Mouse (Mus musculus) testis, adult 10 weeks (tissue): ENCODE results near the gene Defb22. TPM values are rescaled to one million over a fixed set of nuclear protein-coding genes. Genes with fewer than 3 reads are reported as not detected.

Experiments
- polyA plus RNA-seq: library from polyadenylated mRNA; stranded (reverse); fragments of 350-450 nt; fragmentation: Illumina TruSeq; extraction: RNeasy Lipid Tissue Mini Kit (QIAGEN cat#74804); gene quantifications from one replicate; pipeline ENCODE4 v1.2.3, GENCODE M21; 2014; ENCODE audit warnings: low read depth, low replicate concordance

Defb22 gene
- 1.5 TPM for polyA plus RNA-seq

DNA sequence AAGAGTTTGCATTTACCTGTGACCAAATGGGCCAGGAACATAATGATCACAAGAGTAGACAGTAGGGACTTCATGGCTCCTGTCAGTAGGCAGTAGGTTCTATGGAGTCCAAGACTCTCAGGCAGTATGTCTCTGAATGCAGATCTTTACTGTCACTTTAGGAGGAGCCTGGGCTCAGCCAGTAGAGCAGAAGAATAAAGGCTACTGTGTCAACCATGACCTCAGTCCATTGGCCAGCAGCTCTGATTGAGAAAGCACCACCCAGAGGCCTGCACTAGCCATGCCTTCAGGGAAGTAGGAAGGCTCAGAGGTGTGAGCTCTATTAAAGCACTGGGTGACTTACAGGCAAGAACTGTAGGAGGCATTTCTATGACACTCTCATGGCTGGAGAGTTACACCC is at the start of gene Defb22:
TSS of gene Defb22 (minus strand) at position 101 of the 400 bp plus-strand sequence.

DNA sequence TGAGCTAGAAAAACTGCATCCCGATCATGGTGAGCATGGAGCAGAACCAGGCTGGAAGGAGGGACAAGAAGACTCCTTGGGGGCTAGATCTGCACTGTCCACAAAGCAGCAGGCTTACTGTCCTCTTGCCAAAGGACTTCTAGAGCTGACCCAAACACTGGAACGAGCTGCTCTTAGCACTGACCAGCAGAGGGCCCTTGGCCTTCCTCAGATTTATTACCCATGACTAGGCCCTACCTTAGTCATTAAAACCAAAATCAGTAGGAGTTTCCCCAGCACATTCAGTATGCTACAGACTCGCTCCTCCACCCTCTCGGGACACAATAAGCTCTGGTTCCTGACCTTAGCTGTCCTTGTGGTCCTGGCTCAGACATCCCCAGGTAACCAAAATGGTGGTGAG is 28.0 kb upstream of the Defb22 start, which contains the start of gene Defb28:
TSS of gene Defb28 (plus strand) at position 275 of the 400 bp plus-strand sequence.

DNA sequence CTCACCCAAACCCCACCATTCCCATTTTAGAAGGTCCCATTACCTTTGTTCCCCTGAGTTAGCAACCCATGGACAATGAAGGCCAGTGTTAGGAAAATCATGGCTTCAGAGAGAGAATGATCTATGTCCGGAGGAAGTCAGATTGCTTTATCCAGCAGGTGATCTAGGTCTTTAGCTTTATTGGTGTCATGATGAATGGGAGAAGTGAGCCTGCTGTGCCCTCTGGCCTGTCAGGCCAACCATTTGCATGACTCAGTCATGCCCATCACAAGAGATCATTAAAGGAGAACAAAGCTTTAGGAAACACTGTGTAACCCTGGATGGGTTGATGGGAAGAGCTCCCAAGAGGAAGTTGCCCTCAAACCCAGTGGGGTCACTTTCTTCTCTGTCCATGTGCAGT is 21.7 kb upstream of the Defb22 start, which contains the start of gene Defb26:
TSS of gene Defb26 (minus strand) at position 101 of the 400 bp plus-strand sequence.

DNA sequence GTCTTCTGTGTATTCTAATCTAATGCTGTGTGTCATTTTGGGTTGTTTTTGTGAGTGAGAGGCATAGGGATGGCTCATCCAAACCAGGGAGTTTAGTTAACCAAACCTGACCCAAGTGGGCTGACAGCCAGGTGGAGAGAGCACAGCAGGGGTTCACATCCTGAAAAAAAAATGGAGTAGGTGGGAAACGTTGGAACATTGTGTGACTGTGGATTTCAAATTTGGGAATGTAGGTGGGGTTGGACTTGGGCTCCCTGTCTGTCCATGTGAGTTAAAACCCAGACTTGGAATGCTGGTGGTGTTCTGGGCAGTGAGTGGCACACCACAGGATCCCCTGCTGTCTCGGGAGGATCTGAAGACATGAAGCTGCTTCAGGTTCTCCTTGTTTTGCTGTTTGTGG is 13.2 kb downstream of the Defb22 start, which contains the start of gene Defb20:
TSS of gene Defb20 (plus strand) at position 301 of the 400 bp plus-strand sequence.

DNA sequence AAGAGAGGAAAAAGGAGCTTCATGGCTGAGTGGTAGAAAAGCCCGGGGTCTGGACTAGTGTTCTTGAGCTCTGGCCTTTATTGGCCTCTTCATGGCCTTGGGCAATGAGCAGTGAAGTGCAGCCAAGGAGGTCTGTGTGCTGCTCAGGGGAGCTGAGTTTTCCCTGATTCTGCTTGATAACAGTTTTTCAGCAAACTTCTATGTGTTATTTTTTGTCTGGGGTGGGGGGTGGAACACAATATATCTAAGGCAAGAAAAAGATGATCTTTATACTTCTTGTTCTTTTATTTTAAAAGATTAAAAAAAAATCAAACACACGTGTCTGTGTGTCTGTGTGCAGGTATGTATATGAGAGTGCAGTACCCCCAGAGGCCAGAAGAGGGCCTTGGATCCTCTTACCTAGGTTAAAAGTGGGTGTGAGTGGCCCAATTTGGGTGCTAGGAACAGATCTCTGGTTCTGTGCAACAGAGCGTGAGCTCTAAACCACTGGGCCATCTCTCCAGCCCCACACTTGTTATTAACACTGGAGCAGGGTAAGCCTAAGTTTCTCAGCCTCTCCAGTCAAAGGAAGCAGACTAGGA is 25.3 kb downstream of the Defb22 start, which contains the start of gene Defb23:
TSS of gene Defb23 (minus strand) at position 51 of the 581 bp plus-strand sequence.

Other genes with a start within 250 kb of the Defb22 start
- 43.6 TPM for gene Tbc1d20, start 196.3 kb downstream of the Defb22 start, polyA plus RNA-seq
- gene Rbck1, start 157.5 kb downstream of the Defb22 start, polyA plus RNA-seq, result 0.56 TPM
- not detected for gene Trib3, start 146.1 kb downstream of the Defb22 start, polyA plus RNA-seq
- gene Nrsn2, start 113.5 kb downstream of the Defb22 start, polyA plus RNA-seq, result not detected
- 0.66 TPM for gene Sox12, start 92.1 kb downstream of the Defb22 start, polyA plus RNA-seq
- 2.5 TPM for gene Zcchc3, start 75.1 kb downstream of the Defb22 start, polyA plus RNA-seq
- 73.2 TPM for gene 6820408C15Rik, start 74.6 kb downstream of the Defb22 start, polyA plus RNA-seq
- not detected for gene Defb23, start 25.5 kb downstream of the Defb22 start, polyA plus RNA-seq
- gene Defb20, start 13.1 kb downstream of the Defb22 start, polyA plus RNA-seq, result not detected
- gene Defb26, start 21.6 kb upstream of the Defb22 start, polyA plus RNA-seq, result not detected
- gene Defb28, start 28.1 kb upstream of the Defb22 start, polyA plus RNA-seq, result 3.7 TPM
- not detected for gene Defb29, start 50.0 kb upstream of the Defb22 start, polyA plus RNA-seq
- not detected for gene Gm17416, start 79.2 kb upstream of the Defb22 start, polyA plus RNA-seq
- 9.7 TPM for gene Defb21, start 82.6 kb upstream of the Defb22 start, polyA plus RNA-seq
- gene Defb19, start 90.2 kb upstream of the Defb22 start, polyA plus RNA-seq, result 297 TPM
- gene Defb45, start 109.3 kb upstream of the Defb22 start, polyA plus RNA-seq, result 22.0 TPM
- 3.6 TPM for gene Defb36, start 114.2 kb upstream of the Defb22 start, polyA plus RNA-seq
- gene Defb25, start 132.9 kb upstream of the Defb22 start, polyA plus RNA-seq, result not detected
- 0.24 TPM for gene Rem1, start 136.8 kb upstream of the Defb22 start, polyA plus RNA-seq
- gene H13, start 179.3 kb upstream of the Defb22 start, polyA plus RNA-seq, result 21.1 TPM
- gene Mcts2, start 196.9 kb upstream of the Defb22 start, polyA plus RNA-seq, result 91.3 TPM
- 1.1 TPM for gene Id1, start 246.1 kb upstream of the Defb22 start, polyA plus RNA-seq